Comparison of ENCODE assay signal across 8 mouse cellular contexts in genomic region chr15:101339537-101339936, GRCm38 (mm10). TPM values are rescaled to one million over a fixed set of nuclear protein-coding genes. Genes with fewer than 3 reads are reported as not detected.
A peak's percentile ranks its signal among the peaks of the same experiment; 100 is the strongest.
DNase-seq lines count a peak whose midpoint lies in the region; ATAC-seq lines count a peak whose summit lies in the region.

No protein-coding gene starts in this region.

- intact Hi-C loops in gastrocnemius, postnatal 36 days (cut with DNase I), result loop anchor here (5.0 kb wide), 1 partner anchor 433 kb away; no protein-coding TSS in a partner anchor
- intact Hi-C loops in left cerebral cortex, postnatal 25 days (cut with DNase I), result loop anchor here (2.0 kb wide), 2 partner anchors 179 to 433 kb away; no protein-coding TSS in a partner anchor

- peak; percentile 81 for ATAC-seq in intestine, embryonic 16.5 days
- peak; percentile 88 for ATAC-seq in midbrain, embryonic 11.5 days (ENCODE audit: low FRiP score)

- no peaks in the 10 kb centered on the region for H3K36me3 ChIP-seq in intestine, embryonic 16.5 days (ENCODE audit: control insufficient read depth, insufficient read depth, low read length)
- H3K36me3 ChIP-seq in midbrain, embryonic 11.5 days (ENCODE audit: control insufficient read depth, insufficient read depth, low read length), result no peaks in the 10 kb centered on the region

- H3K9ac ChIP-seq in intestine, embryonic 16.5 days (ENCODE audit: low read depth, low read length), result no peak overlapping the region
- no peak overlapping the region for H3K9ac ChIP-seq in midbrain, embryonic 11.5 days (ENCODE audit: low read length)

- no peak overlapping the region for H3K4me3 ChIP-seq in intestine, embryonic 16.5 days (ENCODE audit: low read length)
- H3K4me3 ChIP-seq in midbrain, embryonic 11.5 days (ENCODE audit: low read depth, low read length), result no peak overlapping the region

- H3K9me3 ChIP-seq in intestine, embryonic 16.5 days (ENCODE audit: control insufficient read depth, low read length), result no peaks in the 10 kb centered on the region
- no peaks in the 10 kb centered on the region for H3K9me3 ChIP-seq in midbrain, embryonic 11.5 days (ENCODE audit: control insufficient read depth, low read length)

- no peak overlapping the region for H3K27ac ChIP-seq in intestine, embryonic 16.5 days (ENCODE audit: low read length)
- H3K27ac ChIP-seq in midbrain, embryonic 11.5 days (ENCODE audit: low read depth, low read length), result no peak overlapping the region

- 0% methylated on average over 2 of the region's 2 CpGs for WGBS in intestine, embryonic 16.5 days
- WGBS in midbrain, embryonic 11.5 days, result 0% methylated on average over 2 of the region's 2 CpGs

- peak; percentile 93 for DNase-seq in adipocyte (ENCODE audit: low spot score)
- DNase-seq in embryo, embryonic 10 days (ENCODE audit: low spot score), result peak; percentile 91
- peak; percentile 82 to 84 for DNase-seq in gastrocnemius, postnatal 36 days
- peak; percentile 85 to 92 for DNase-seq in left cerebral cortex, postnatal 25 days (ENCODE audit: low spot score in 2 of 2)
- peak; percentile 96 for DNase-seq in midbrain, embryonic 11.5 days (ENCODE audit: low spot score, missing footprints)
- peak; percentile 71 for DNase-seq in skeletal muscle tissue, adult 2 months (ENCODE audit: low read depth, low spot score)
- peak; percentile 66 for DNase-seq in yolk sac, embryonic 10.5 days (ENCODE audit: low spot score)

- no peaks in the 10 kb centered on the region for H3K27me3 ChIP-seq in intestine, embryonic 16.5 days (replicated peaks; ENCODE audit: control insufficient read depth, insufficient read depth, low read length)
- H3K27me3 ChIP-seq in midbrain, embryonic 11.5 days (ENCODE audit: control insufficient read depth, insufficient read depth, low read length), result no peaks in the 10 kb centered on the region

- H3K4me1 ChIP-seq in intestine, embryonic 16.5 days (ENCODE audit: control insufficient read depth, insufficient read depth, low read length), result no peaks in the 10 kb centered on the region
- no peaks in the 10 kb centered on the region for H3K4me1 ChIP-seq in midbrain, embryonic 11.5 days (ENCODE audit: control insufficient read depth, insufficient read depth, low read length)

- H3K4me2 ChIP-seq in intestine, embryonic 16.5 days (ENCODE audit: low read depth, low read length), result no peak overlapping the region
- H3K4me2 ChIP-seq in midbrain, embryonic 11.5 days, result no peak overlapping the region

RNA-seq across cellular contexts. Expression of gene Krt80, which starts 30.4 kb away (rescaled TPM):
- 1 to 10 TPM; 1.9 to 2.5 TPM for total RNA-seq in gastrocnemius, postnatal 36 days (2021)
- 1.1 and 1.2 TPM in 2 replicates for polyA plus RNA-seq in intestine, embryonic 16.5 days (2015; fragmentation: Nextera tagmentation; extraction: Ambion mirVana)
- total RNA-seq in left cerebral cortex, postnatal 25 days (2021), result 1 to 10 TPM; 2.2 to 2.4 TPM
- not detected in 2 replicates for polyA plus RNA-seq in midbrain, embryonic 11.5 days (2014; fragmentation: Nextera tagmentation; extraction: Ambion mirVana)

RNA-seq across cellular contexts. Expression of gene 6030408B16Rik, which starts 46.5 kb away (rescaled TPM):
- under 1 TPM; 0.23 to 0.44 TPM for total RNA-seq in gastrocnemius, postnatal 36 days (2021)
- 3.6 and 4.4 TPM in 2 replicates for polyA plus RNA-seq in intestine, embryonic 16.5 days (2015; fragmentation: Nextera tagmentation; extraction: Ambion mirVana)
- not detected for total RNA-seq in left cerebral cortex, postnatal 25 days (2021)
- polyA plus RNA-seq in midbrain, embryonic 11.5 days (2014; fragmentation: Nextera tagmentation; extraction: Ambion mirVana), result 0.33 TPM in 1 of 2 replicates, not detected in the other

RNA-seq across cellular contexts. Expression of gene Atg101, which starts 55.5 kb away (rescaled TPM):
- 10 to 100 TPM; 30.6 to 32.6 TPM for total RNA-seq in gastrocnemius, postnatal 36 days (2021)
- 58.3 and 67.1 TPM in 2 replicates for polyA plus RNA-seq in intestine, embryonic 16.5 days (2015; fragmentation: Nextera tagmentation; extraction: Ambion mirVana)
- 10 to 100 TPM; 40.3 to 43.6 TPM for total RNA-seq in left cerebral cortex, postnatal 25 days (2021)
- polyA plus RNA-seq in midbrain, embryonic 11.5 days (2014; fragmentation: Nextera tagmentation; extraction: Ambion mirVana), result 57.9 and 67.4 TPM in 2 replicates
